Mouse (Mus musculus): ENCODE measurements around the gene Zfyve28. TPM values are rescaled to one million over a fixed set of nuclear protein-coding genes. Genes with fewer than 3 reads are reported as not detected.

Gene Zfyve28
- polyA plus RNA-seq (2012; rRNA removed) = 4.5 and 6.4 TPM in 2 replicates

GRCm38 (mm10) chr5:34288154-34288716 is at the start of gene Zfyve28, which contains the start of gene Cfap99:
TSS of gene Zfyve28 (minus strand) at chr5:34288449.
TSS of gene Cfap99 (plus strand) at chr5:34288600.
- DNase-seq = peak; percentile 44
- H3K4me1 ChIP-seq (ENCODE audit: control insufficient read depth, insufficient read depth, low read length) = no peaks in the 10 kb centered on the region
- no peak for TF ChIP-seq POLR2A (IDR thresholded peaks at IDR 0.05; ENCODE audit: borderline replicate concordance, extremely low read depth, low read depth, low read length)
- TF ChIP-seq CTCF (IDR thresholded peaks at IDR 0.05; ENCODE audit: insufficient read depth, low read length) = no peak
- under 1% methylated on average over 79 of the region's 83 CpGs for WGBS
- peak within 1 kb of the TSS; percentile 23 for H3K4me3 ChIP-seq (replicated peaks; ENCODE audit: extremely low read depth, low read depth, low read length)

DNA sequence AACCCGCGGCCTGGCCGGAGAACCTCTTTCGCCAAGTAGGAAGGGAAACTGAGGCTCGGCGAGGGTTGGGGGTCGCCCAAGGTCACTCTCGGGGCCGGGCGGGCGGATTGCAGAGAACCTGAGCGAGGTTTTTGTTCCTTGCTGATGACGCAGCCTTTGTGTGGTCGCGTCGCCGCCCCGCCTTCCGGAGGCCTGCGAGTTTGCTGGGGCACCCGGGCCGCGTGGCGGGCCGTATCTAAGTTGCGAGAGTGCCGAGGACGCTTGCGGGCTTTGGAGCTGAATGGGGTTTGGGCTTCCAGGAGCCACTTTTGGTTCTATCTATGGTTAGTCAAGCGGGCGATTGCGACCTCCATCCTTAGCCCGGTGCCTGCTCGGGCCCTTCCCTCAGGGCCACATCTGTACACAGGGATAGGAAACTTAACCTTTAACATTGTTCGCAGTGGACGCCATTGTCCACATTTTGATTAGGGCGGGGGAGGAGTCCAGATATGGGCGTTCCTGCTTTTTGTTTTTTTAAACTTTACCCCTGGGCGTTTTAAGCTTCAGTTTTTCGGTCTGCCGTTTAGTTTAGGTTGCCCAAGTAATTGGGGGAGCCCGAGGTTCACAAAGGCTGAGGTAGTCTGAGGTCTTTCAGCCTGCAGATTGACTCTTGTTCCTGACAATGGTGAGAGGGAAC is 48.7 kb upstream of the Zfyve28 start:
- WGBS = under 1% methylated on average over 42 of the region's 42 CpGs
- TF ChIP-seq POLR2A (IDR thresholded peaks at IDR 0.05; ENCODE audit: borderline replicate concordance, extremely low read depth, low read depth, low read length) (no peak), CTCF (IDR thresholded peaks at IDR 0.05; ENCODE audit: insufficient read depth, low read length) (no peak)

GRCm38 (mm10) chr5:34336097-34336774 is 48.0 kb upstream of the Zfyve28 start, which contains the start of gene Rnf4:
TSS of gene Rnf4 (plus strand) at chr5:34336289.
- DNase-seq = peak; percentile 98
- WGBS = under 1% methylated on average over 67 of the region's 67 CpGs
- Histone ChIP-seq H3K4me1 (ENCODE audit: control insufficient read depth, insufficient read depth, low read length) (peaks cover 2% of the 10 kb centered on the region; the same call in 1 of the 2 replicates), H3K4me3 (replicated peaks; ENCODE audit: extremely low read depth, low read depth, low read length) (peak within 1 kb of the TSS; percentile 81)
- TF ChIP-seq POLR2A (IDR thresholded peaks at IDR 0.05; ENCODE audit: borderline replicate concordance, extremely low read depth, low read depth, low read length) (peak; percentile 94; the same call in 1 of the 2 replicates), CTCF (IDR thresholded peaks at IDR 0.05; ENCODE audit: insufficient read depth, low read length) (no peak)

More for the DNA sequence above, 48.7 kb upstream of the Zfyve28 start:
- Histone ChIP-seq H3K4me3 (replicated peaks; ENCODE audit: extremely low read depth, low read depth, low read length) (peak overlapping the region; percentile 78), H3K4me1 (ENCODE audit: control insufficient read depth, insufficient read depth, low read length) (peaks cover 5% of the 10 kb centered on the region)
- peak; percentile 51 for DNase-seq

DNA sequence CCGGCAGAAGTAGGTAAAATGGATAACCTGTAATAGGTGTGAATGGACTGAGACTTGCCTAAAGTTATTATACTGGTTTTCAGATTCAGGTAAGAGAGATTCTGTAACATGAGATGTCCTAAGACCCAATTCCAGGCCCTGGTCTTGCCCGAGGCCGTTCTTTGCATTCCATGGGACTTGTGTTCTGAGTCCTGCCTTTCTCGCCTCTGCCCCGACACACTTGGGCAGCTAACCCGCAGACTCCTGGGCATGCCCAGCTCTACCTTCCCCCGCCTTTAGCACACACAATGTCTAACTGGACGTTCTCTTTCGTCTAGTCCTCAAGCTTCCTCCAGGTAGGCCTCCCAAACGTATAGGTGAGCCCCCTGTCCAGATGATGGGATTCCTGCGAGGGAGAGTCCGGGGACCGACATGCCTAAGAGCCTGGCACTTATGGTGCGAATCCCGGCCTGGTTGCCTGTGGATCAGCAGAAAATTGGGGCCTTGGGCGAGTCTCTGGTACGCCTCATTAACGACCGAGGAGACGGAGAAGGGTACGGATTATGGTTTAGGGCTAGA is 47.4 kb upstream of the Zfyve28 start:
- 1% methylated on average over 21 of the region's 21 CpGs for whole genome bisulfite sequencing
- no peak for TF ChIP-seq POLR2A (IDR thresholded peaks at IDR 0.05; ENCODE audit: borderline replicate concordance, extremely low read depth, low read depth, low read length)
- no peak for TF ChIP-seq CTCF (IDR thresholded peaks at IDR 0.05; ENCODE audit: insufficient read depth, low read length)
- DNase-seq = no peak

GRCm38 (mm10) chr5:34334081-34334480 is 45.8 kb upstream of the Zfyve28 start:
- TF ChIP-seq CTCF (IDR thresholded peaks at IDR 0.05; ENCODE audit: insufficient read depth, low read length) (no peak), POLR2A (IDR thresholded peaks at IDR 0.05; ENCODE audit: borderline replicate concordance, extremely low read depth, low read depth, low read length) (no peak)
- DNase-seq = no peak
- Histone ChIP-seq H3K4me1 (ENCODE audit: control insufficient read depth, insufficient read depth, low read length) (peaks cover 2% of the 10 kb centered on the region; the same call in 1 of the 2 replicates), H3K4me3 (replicated peaks; ENCODE audit: extremely low read depth, low read depth, low read length) (no peak overlapping the region)
- WGBS = 85% methylated on average over 1 of the region's 1 CpGs

More for the DNA sequence above, 47.4 kb upstream of the Zfyve28 start:
- H3K4me1 ChIP-seq (ENCODE audit: control insufficient read depth, insufficient read depth, low read length) = peaks cover 2% of the 10 kb centered on the region; the same call in 1 of the 2 replicates
- H3K4me3 ChIP-seq (replicated peaks; ENCODE audit: extremely low read depth, low read depth, low read length) = peak overlapping the region; percentile 81

- WGBS = 82% methylated on average over 2 of the region's 2 CpGs
- H3K4me3 ChIP-seq (replicated peaks; ENCODE audit: extremely low read depth, low read depth, low read length) = no peak overlapping the region
- no peak for TF ChIP-seq POLR2A (IDR thresholded peaks at IDR 0.05; ENCODE audit: borderline replicate concordance, extremely low read depth, low read depth, low read length)
- TF ChIP-seq CTCF (IDR thresholded peaks at IDR 0.05; ENCODE audit: insufficient read depth, low read length) = no peak
- DNase-seq = no peak
- 0 out of 2 replicates have a peak, but pooled peaks cover 2% of the 10 kb centered on the region for H3K4me1 ChIP-seq (ENCODE audit: control insufficient read depth, insufficient read depth, low read length)
These were observed 41.9 kb upstream of the Zfyve28 start for GRCm38 (mm10) chr5:34330136-34330535.

DNA sequence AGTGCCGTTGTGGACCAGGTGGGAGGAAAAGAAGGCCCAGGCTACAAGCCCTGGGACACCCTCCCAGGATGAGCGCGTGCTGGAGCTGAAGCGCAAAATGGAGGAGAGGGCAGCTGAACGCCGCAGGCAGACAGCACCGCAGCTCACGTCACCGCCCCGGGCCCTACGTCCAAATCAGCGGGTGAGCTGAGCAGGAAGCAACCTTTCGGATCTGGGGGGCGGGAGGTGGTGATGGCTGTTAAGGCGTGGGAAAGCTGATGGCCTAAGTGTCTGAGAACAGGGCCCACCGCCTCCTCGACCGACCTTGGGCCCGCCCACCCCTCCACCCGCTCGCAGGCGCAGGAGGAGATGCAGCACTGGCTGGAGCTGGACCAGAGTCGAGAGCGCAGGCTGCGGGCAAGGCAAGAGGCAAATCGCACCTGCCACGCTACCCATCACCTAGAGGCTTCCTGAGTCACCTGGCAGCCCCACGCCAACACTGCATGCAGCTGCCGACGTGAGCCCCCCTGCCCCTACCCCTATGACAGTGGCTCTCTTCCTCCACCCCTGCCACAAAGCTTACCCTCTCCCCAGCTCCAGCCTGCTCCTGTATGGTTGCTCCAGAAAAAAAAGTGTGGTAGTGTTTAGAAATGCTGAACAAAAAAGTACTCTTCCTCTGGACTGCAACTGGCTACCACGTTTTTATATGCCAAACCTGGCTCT is 38.8 kb upstream of the Zfyve28 start:
- Histone ChIP-seq H3K4me1 (ENCODE audit: control insufficient read depth, insufficient read depth, low read length) (0 out of 2 replicates have a peak, but pooled peaks cover 2% of the 10 kb centered on the region), H3K4me3 (replicated peaks; ENCODE audit: extremely low read depth, low read depth, low read length) (no peak overlapping the region)
- 15% methylated on average over 31 of the region's 31 CpGs for WGBS
- TF ChIP-seq POLR2A (IDR thresholded peaks at IDR 0.05; ENCODE audit: borderline replicate concordance, extremely low read depth, low read depth, low read length) (no peak), CTCF (IDR thresholded peaks at IDR 0.05; ENCODE audit: insufficient read depth, low read length) (no peak)
- DNase-seq = peak; percentile 15

DNA sequence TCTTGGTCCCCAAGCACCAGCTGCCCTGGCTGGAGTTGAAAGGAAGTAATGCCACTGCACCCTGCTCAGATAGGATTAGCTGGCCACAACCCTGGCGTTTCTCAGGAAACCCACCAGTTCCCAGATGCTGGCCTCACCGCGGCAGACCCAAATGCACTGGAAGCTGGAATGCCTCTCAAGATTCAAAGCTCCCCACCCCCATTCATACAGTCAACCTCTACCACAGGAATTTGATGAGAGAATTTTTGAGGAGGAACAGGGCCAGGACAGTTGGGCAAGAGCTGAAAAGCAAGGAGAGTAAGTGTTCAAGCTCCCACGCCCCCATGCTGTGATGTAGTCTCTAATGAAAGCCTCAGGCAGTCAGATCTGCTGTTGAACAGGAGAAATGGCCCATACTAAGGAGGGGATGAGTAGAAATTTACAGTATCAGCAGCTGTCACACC is 38.0 kb upstream of the Zfyve28 start:
- DNase-seq = peak; percentile 8
- 22% methylated on average over 4 of the region's 4 CpGs for WGBS
- no peak overlapping the region for H3K4me3 ChIP-seq (replicated peaks; ENCODE audit: extremely low read depth, low read depth, low read length)
- TF ChIP-seq POLR2A (IDR thresholded peaks at IDR 0.05; ENCODE audit: borderline replicate concordance, extremely low read depth, low read depth, low read length) (no peak), CTCF (IDR thresholded peaks at IDR 0.05; ENCODE audit: insufficient read depth, low read length) (no peak)
- 0 out of 2 replicates have a peak, but pooled peaks cover 2% of the 10 kb centered on the region for H3K4me1 ChIP-seq (ENCODE audit: control insufficient read depth, insufficient read depth, low read length)

All from lung, adult 2 months (tissue).